Mouse (Mus musculus): Measurements from ENCODE around the gene Actrt2. TPM values are rescaled to one million over a fixed set of nuclear protein-coding genes. Genes with fewer than 3 reads are reported as not detected.

Gene Actrt2
- polyA plus RNA-seq, 1 experiment from 2014 or later: not detected

DNA sequence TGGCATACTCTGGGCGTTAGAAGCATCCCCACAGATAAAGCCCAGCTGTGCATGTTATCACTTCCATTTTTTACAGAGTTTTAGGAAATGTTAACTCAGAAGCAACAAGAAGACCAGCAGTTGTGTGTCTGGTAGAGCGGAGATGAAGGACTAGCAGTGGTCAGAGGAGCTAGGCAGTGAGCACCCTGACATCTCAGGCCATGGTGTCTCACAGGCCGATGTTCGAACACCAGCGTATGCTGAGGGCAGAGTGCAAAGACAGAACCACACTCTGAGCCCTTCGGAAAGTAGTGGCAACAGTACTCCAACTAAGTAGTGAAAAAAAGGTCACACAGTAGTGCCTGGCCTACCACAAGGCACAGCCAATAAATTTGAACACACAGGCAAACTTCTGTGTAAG is 32.8 kb upstream of the Actrt2 start:
- Histone ChIP-seq H3K4me3 (no peak overlapping the region), H3K9me3 (no peaks in the 10 kb centered on the region), H3K36me3 (no peaks in the 10 kb centered on the region), H3K27me3 (ENCODE audit: insufficient read depth, poor library complexity, severe bottlenecking) (no peaks in the 10 kb centered on the region; the same call in 1 of the 2 replicates), H3K4me1 (replicated peaks) (peaks cover 26% of the 10 kb centered on the region), H3K27ac (no peak overlapping the region)
- DNase-seq (ENCODE audit: low spot score): no peak
- 93% methylated on average over 6 of the region's 6 CpGs for WGBS

DNA sequence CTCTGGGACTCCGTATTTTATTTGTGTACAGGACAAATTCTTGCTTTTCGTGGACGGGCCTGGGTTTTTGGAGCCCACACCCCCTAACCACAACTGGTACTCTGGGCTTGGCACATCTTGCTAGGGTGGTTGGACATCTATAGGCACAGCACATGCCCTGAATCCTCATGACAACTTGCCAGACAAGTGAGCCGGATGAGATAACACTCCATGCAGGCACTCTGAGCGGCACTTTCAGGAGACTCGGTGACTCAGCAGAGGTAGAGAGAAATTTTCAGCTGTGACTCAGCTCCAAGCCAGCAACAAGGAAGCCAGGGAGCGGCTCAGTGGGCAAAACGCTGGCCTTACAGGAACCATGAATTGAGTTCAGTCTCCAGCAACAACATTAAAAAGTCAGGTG is 31.6 kb upstream of the Actrt2 start:
- no peaks in the 10 kb centered on the region; the same call in 1 of the 2 replicates for H3K27me3 ChIP-seq (ENCODE audit: insufficient read depth, poor library complexity, severe bottlenecking)
- no peak overlapping the region for H3K27ac ChIP-seq
- DNase-seq (ENCODE audit: low spot score): no peak
- no peak overlapping the region for H3K4me3 ChIP-seq
- H3K4me1 ChIP-seq (replicated peaks): peaks cover 30% of the 10 kb centered on the region
- WGBS: 89% methylated on average over 8 of the region's 8 CpGs
- H3K9me3 ChIP-seq: no peaks in the 10 kb centered on the region
- H3K36me3 ChIP-seq: no peaks in the 10 kb centered on the region

DNA sequence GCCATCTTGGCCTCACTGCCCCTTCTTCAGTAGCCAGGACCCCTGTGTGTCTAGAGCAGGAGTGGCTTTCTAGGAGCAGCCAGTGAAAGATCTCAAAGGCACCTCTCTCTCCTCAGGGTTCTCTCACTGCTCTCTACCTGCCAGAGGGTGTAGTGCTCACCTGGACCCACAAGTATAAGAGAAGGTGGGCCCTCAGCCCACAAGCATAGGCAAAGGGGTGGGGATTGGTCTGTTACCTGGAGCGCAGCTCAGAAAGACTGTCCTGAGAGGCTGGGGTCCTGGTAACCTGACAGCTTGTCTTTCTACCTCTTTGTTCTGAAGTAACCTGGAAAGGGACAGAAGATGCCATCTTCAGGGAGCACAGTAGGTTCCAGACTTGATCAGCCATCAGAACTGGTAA is 31.0 kb upstream of the Actrt2 start:
- Histone ChIP-seq H3K4me3 (no peak overlapping the region), H3K9me3 (no peaks in the 10 kb centered on the region), H3K27me3 (ENCODE audit: insufficient read depth, poor library complexity, severe bottlenecking) (no peaks in the 10 kb centered on the region; the same call in 1 of the 2 replicates), H3K27ac (no peak overlapping the region; the same call in 1 of the 2 replicates), H3K4me1 (replicated peaks) (peaks cover 33% of the 10 kb centered on the region), H3K36me3 (no peaks in the 10 kb centered on the region)
- WGBS: 98% methylated on average over 1 of the region's 1 CpGs
- DNase-seq (ENCODE audit: low spot score): no peak

DNA sequence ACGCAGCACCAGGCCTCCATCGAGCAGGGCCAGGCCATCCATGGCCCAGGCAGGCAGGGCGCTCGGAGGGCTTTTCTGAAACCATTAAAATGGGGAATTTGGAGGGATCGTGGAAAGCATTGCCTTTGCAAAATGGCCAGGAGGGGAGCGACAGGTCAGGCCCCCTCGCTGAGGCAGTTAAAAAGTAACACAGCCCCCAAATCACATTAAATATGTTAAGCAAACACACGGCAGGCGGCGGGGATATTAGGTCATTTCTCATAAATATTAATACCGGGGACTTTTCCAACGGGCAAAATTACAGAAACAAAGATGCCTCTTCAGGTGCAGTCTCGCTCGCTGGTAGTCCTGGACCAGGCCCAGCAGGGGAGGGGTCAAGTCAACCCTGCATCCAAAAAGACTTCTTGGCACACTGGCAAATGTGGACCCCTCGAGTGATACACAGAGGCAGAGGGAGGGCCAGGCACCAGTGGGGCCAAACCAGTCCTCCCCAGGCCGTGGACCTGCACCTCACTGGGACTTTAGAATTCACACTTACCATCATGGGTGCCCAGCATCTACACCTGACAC is 30.4 kb upstream of the Actrt2 start:
- DNase-seq (ENCODE audit: low spot score): no peak
- H3K27ac ChIP-seq: peak overlapping the region; percentile 25; the same call in 1 of the 2 replicates

DNA sequence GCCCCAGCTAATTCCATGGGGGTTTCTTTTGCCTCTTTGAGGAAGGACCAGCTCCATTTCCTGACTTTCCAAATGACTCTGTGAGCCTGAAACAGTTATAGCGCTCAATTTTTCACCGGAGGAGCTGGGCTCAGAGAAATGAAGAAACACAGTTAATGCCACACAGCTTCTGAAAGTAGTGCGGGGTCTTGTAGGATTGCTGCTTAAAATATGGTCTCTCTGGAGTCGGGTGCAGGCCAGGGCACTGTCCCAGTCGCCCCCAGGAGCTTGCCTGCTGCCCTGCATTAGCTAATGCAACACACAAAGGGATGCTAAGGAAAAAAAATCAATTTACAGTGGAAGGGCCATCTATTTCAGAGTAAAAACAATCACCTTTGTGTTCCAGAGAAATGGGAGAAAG is 29.8 kb upstream of the Actrt2 start:
- DNase-seq (ENCODE audit: low spot score): no peak
- WGBS: 87% methylated on average over 5 of the region's 5 CpGs
- Histone ChIP-seq H3K36me3 (no peaks in the 10 kb centered on the region), H3K27me3 (ENCODE audit: insufficient read depth, poor library complexity, severe bottlenecking) (no peaks in the 10 kb centered on the region; the same call in 1 of the 2 replicates), H3K4me1 (replicated peaks) (peaks cover 40% of the 10 kb centered on the region), H3K9me3 (no peaks in the 10 kb centered on the region), H3K27ac (peak overlapping the region; percentile 29; the same call in 1 of the 2 replicates), H3K4me3 (no peak overlapping the region)

More for the DNA sequence above, 30.4 kb upstream of the Actrt2 start:
- no peaks in the 10 kb centered on the region for H3K9me3 ChIP-seq
- WGBS: 79% methylated on average over 16 of the region's 16 CpGs
- H3K4me3 ChIP-seq: no peak overlapping the region
- no peaks in the 10 kb centered on the region for H3K36me3 ChIP-seq
- no peaks in the 10 kb centered on the region; the same call in 1 of the 2 replicates for H3K27me3 ChIP-seq (ENCODE audit: insufficient read depth, poor library complexity, severe bottlenecking)
- peaks cover 38% of the 10 kb centered on the region for H3K4me1 ChIP-seq (replicated peaks)

DNA sequence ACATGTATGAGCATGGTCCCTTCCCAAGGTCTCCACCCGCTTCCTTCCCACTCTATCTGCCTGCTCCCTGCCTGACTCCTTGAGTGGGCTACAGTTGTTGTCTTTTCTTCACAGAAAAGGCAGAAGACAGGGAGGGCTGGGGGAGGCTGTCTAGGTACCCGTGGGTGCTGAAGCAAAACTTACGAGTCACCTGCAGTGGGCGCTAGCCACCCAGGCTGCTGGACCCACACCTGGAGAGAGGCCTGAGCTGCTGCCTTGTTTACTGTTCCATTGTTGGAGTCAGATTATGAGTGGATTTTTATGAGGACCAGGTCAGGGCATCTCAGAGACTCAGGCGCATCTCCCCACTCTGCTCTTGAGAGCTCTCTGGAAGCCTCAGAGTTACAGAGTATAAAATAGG is 28.9 kb upstream of the Actrt2 start:
- H3K36me3 ChIP-seq: no peaks in the 10 kb centered on the region
- peaks cover 38% of the 10 kb centered on the region for H3K4me1 ChIP-seq (replicated peaks)
- H3K27me3 ChIP-seq (ENCODE audit: insufficient read depth, poor library complexity, severe bottlenecking): no peaks in the 10 kb centered on the region; the same call in 1 of the 2 replicates
- 70% methylated on average over 5 of the region's 5 CpGs for WGBS
- no peak overlapping the region for H3K4me3 ChIP-seq
- H3K9me3 ChIP-seq: no peaks in the 10 kb centered on the region
- H3K27ac ChIP-seq: peak overlapping the region; percentile 64
- DNase-seq (ENCODE audit: low spot score): no peak

DNA sequence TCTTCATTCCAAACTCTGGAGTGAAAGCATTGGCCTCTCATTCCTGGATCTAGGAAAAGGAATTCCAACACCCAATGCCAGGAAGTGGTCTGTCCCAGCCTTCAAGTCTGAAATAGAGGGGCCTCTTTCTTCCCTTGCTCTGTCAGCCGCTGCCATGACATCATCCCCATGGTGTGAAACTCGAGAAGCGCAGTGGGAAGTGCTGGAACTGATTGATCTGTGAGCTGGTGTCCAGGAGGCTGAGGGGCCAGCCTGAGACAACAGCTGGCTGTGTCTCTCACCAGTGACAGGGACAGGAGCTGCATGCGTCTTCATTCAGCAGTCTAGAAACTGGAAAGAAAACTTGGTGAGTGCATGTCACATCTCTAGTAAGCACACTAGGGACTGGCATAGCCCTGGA is 28.5 kb upstream of the Actrt2 start:
- Histone ChIP-seq H3K4me1 (replicated peaks) (peaks cover 38% of the 10 kb centered on the region), H3K36me3 (no peaks in the 10 kb centered on the region), H3K9me3 (no peaks in the 10 kb centered on the region), H3K27me3 (ENCODE audit: insufficient read depth, poor library complexity, severe bottlenecking) (no peaks in the 10 kb centered on the region; the same call in 1 of the 2 replicates), H3K27ac (peak overlapping the region; percentile 64; the same call in 1 of the 2 replicates), H3K4me3 (no peak overlapping the region)
- WGBS: 23% methylated on average over 4 of the region's 4 CpGs
- DNase-seq (ENCODE audit: low spot score): peak; percentile 64

DNA sequence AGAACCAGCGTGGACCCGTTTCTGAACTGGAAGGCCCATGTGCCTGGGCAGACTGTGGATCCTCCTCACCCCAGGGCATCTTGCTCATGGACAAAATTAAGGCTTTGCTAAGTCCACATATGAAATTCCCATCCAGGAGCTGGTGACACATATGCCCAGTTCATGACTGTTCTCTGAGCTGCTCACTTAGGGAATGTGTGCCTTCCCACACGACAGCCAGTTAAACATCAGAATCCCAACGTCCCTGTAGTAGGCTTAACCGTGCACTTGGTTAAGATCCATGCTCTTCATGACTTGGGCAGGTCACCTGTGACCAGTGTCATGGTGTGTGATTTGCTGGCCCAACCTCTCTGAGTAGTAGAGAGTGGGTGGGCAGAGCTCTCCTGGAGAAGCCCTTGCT is 26.7 kb upstream of the Actrt2 start:
- Histone ChIP-seq H3K9me3 (no peaks in the 10 kb centered on the region), H3K4me3 (no peak overlapping the region), H3K4me1 (replicated peaks) (peaks cover 38% of the 10 kb centered on the region), H3K27me3 (ENCODE audit: insufficient read depth, poor library complexity, severe bottlenecking) (no peaks in the 10 kb centered on the region), H3K27ac (no peak overlapping the region), H3K36me3 (no peaks in the 10 kb centered on the region)
- 95% methylated on average over 5 of the region's 5 CpGs for WGBS
- no peak for DNase-seq (ENCODE audit: low spot score)

DNA sequence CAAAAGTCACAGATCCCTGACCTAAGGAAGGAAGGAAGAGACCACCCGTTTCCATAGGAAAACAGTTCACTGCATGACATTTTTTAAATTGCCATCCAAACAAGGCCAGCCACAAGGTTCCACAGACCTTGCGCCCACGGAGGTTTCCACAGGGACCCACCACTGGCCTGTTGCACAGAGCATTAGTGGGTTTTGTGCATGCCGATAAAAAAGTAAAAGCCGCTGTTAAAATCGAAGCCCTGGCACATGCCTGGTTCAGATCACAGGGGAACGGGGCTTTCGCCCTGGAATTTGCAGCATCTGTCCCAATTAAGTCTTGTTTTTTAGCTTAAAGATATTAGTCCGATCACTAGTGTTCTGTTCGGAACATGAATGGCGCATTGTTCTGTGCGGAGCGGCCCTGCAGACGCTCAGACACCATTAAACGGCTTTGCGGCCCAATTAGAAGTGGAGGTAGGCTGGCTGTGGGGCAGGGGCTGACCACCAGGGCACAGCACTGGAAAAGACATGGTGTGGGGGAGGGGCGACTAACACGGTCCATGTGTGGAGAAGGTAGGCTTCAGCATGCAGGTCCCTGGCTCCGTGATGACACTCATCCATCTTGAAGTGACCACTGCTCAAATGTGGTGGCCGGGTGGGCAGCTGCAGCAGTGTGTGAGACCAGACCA is 25.8 kb upstream of the Actrt2 start:
- no peaks in the 10 kb centered on the region for H3K36me3 ChIP-seq
- WGBS: 76% methylated on average over 20 of the region's 20 CpGs
- H3K27me3 ChIP-seq (ENCODE audit: insufficient read depth, poor library complexity, severe bottlenecking): peaks cover under 1% of the 10 kb centered on the region
- no peak overlapping the region for H3K27ac ChIP-seq
- no peak overlapping the region for H3K4me3 ChIP-seq
- peaks cover 37% of the 10 kb centered on the region for H3K4me1 ChIP-seq (replicated peaks)
- no peaks in the 10 kb centered on the region for H3K9me3 ChIP-seq
- peak; percentile 30 for DNase-seq (ENCODE audit: low spot score)

DNA sequence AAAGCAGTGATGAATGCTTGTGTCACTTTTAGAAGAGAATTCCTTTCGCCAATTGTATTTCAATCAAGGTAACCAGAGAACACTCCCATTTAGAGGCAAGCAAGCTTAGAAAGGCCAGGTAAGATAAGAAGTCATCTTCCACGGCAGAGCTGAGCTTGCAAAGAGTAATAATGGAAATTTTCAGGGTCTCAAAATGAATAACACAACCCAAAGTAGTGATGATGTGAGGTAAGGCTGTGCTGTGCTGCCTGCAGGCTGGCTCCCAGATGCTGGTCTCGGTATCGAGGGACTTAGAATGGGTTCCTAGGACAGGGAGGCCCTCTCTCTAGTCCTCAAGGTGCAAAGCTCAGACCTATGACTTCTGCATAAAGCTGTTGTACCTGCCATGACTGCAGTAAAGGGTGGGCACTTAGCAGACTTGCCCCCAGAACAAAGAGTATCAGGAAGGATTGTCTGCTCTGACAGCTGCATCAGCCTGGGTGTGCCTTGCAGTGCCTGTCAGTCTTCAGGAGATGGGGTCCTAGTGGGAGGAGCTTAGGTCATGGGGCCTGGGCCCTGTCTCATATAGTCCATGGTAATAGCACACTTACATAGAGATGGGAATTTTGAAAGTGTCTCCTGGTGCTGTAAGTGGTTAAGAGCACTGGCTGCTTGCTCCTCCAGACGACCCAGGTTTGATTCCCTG is 15.5 kb upstream of the Actrt2 start:
- no peak for DNase-seq (ENCODE audit: low spot score)
- Histone ChIP-seq H3K27ac (no peak overlapping the region), H3K9me3 (no peaks in the 10 kb centered on the region), H3K4me1 (replicated peaks) (peaks cover 12% of the 10 kb centered on the region), H3K4me3 (no peak overlapping the region), H3K27me3 (ENCODE audit: insufficient read depth, poor library complexity, severe bottlenecking) (peaks cover 27% of the 10 kb centered on the region), H3K36me3 (no peaks in the 10 kb centered on the region)
- 85% methylated on average over 5 of the region's 5 CpGs for WGBS

DNA sequence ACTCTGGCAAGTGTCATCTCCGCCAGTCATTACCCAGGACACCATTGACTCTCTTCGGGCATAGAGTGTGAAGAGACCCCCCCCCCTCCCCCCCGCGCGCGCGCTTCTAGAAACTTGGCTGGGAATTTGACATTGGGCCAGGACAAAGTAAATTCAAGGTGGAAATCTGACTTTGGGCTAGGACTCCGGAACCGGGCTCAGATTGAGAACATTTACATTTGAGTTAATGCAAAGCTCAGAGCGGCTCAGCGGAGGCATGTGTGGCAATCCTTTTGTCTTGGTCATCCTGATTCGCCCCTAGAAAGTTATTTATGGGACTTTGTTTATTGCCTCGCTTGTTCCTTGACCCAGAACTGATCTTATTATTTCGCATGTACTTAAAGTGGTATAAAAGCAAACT is 14.6 kb upstream of the Actrt2 start:
- 54% methylated on average over 14 of the region's 14 CpGs for WGBS
- Histone ChIP-seq H3K4me3 (no peak overlapping the region), H3K27me3 (ENCODE audit: insufficient read depth, poor library complexity, severe bottlenecking) (peaks cover 30% of the 10 kb centered on the region), H3K9me3 (no peaks in the 10 kb centered on the region), H3K4me1 (replicated peaks) (peaks cover 12% of the 10 kb centered on the region), H3K36me3 (no peaks in the 10 kb centered on the region), H3K27ac (no peak overlapping the region)
- no peak for DNase-seq (ENCODE audit: low spot score)

DNA sequence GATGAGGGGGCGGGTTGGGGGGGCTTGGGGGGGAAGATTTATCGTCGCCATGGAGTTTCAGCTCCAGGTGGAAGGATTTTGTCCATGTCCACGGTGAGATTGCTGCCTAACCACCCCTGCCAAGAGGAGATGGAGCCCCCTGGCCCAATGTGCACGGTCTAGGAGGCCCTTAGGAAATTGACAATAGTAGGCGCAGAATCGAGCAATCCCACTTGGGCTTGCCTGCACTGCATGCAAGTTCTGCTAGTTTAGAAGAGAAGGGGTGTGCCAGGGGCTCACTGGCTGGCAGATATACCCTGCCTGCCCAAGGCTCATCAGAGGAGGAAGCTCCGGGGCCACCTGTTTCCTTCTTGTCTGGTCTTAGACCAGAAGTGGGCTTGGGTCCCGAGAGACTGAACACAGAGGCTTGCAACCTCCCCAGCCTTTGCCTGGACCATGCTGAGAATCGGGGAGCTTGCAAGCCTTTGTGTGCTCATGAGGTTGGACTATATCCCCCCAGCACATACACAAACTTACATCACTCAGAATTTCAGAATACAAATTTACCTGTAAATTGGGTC is 7.9 kb upstream of the Actrt2 start:
- WGBS: 72% methylated on average over 10 of the region's 10 CpGs
- Histone ChIP-seq H3K36me3 (no peaks in the 10 kb centered on the region), H3K4me3 (no peak overlapping the region), H3K9me3 (no peaks in the 10 kb centered on the region), H3K27me3 (ENCODE audit: insufficient read depth, poor library complexity, severe bottlenecking) (peaks cover 64% of the 10 kb centered on the region), H3K4me1 (replicated peaks) (peaks cover 10% of the 10 kb centered on the region), H3K27ac (no peak overlapping the region)
- no peak for DNase-seq (ENCODE audit: low spot score)

DNA sequence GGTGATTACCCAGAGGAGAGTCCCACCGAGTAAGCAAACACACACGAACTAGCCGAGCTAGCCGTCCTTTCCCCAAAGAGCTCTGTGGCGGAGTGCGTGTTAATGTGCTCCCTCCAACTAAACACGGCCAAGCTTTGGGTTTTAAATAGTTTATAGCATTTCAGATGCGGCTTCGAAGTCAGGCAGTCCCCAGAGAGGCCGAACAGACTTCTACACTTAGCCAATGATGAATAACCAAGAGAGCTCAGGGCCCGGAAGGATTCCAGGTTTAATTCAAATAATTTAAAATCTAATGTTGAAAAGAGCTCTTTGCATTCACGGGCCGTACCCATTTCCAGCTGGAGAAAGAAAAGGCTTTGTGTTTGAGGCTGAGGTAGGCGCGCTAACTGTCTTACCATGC is 7.3 kb upstream of the Actrt2 start:
- no peak overlapping the region for H3K27ac ChIP-seq
- peaks cover 64% of the 10 kb centered on the region for H3K27me3 ChIP-seq (ENCODE audit: insufficient read depth, poor library complexity, severe bottlenecking)
- no peaks in the 10 kb centered on the region for H3K36me3 ChIP-seq
- 44% methylated on average over 15 of the region's 15 CpGs for WGBS
- no peaks in the 10 kb centered on the region for H3K9me3 ChIP-seq
- peaks cover 10% of the 10 kb centered on the region for H3K4me1 ChIP-seq (replicated peaks)
- no peak overlapping the region for H3K4me3 ChIP-seq
- DNase-seq (ENCODE audit: low spot score): no peak
